Mouse (Mus musculus): Measurements from ENCODE around the gene R3hdm2.

The R3hdm2 gene

GRCm38 (mm10) chr10:127380251-127380691 lies at the start of gene R3hdm2:
Gene R3hdm2, plus strand, starts transcription at chr10:127380327.
- DNase-seq (ENCODE audit: low spot score), result peak; percentile 96

GRCm38 (mm10) chr10:127332211-127332874 lies 47.8 kb upstream of the R3hdm2 start:
- DNase-seq (ENCODE audit: low spot score), result peak; percentile 65

GRCm38 (mm10) chr10:127333152-127333551 lies 47.0 kb upstream of the R3hdm2 start:
- DNase-seq (ENCODE audit: low spot score), result no peak

- no peak for DNase-seq (ENCODE audit: low spot score)
Observed at GRCm38 (mm10) chr10:127335271-127335670, 44.9 kb upstream of the R3hdm2 start.

GRCm38 (mm10) chr10:127336952-127337351 lies 43.2 kb upstream of the R3hdm2 start:
- no peak for DNase-seq (ENCODE audit: low spot score)

GRCm38 (mm10) chr10:127337536-127338099 lies 42.5 kb upstream of the R3hdm2 start:
- no peak for DNase-seq (ENCODE audit: low spot score)

DNA sequence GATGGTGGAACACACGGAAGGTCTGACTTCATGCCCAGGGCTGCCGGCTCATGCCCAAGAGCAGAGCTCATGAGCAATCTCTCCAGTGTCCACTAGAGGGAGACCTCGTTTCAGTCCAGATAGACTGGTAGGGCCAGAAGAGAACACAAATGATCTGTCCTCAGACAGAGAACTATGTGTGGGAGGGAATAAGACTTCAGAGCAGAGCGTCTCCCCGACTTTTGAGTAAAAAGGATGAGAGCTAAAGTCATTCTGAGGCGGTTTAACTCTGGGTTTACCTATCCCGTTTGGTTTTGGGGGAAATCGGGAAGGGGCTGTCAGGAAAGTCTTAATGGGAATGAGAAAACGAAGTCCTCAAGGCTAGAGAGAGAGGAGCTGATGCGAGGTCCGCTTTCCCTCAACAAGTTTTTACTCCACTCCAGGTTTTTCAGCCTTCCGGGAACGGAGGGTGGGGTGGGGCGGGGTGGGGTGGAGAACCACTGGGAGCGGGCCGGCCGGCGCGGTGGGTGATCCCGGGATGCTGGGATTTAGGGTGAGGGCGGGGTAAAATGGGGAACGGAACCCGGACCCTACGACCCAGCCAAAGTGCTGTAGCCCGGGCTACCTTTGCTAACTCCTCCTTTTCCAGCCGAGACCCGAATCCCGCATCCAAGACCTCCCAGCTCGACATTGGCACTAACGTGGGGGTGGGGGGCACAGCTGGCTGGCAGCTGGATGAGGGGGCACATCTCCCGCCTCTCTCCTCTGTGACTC lies 41.0 kb upstream of the R3hdm2 start:
- peak; percentile 97 for DNase-seq (ENCODE audit: low spot score)

DNA sequence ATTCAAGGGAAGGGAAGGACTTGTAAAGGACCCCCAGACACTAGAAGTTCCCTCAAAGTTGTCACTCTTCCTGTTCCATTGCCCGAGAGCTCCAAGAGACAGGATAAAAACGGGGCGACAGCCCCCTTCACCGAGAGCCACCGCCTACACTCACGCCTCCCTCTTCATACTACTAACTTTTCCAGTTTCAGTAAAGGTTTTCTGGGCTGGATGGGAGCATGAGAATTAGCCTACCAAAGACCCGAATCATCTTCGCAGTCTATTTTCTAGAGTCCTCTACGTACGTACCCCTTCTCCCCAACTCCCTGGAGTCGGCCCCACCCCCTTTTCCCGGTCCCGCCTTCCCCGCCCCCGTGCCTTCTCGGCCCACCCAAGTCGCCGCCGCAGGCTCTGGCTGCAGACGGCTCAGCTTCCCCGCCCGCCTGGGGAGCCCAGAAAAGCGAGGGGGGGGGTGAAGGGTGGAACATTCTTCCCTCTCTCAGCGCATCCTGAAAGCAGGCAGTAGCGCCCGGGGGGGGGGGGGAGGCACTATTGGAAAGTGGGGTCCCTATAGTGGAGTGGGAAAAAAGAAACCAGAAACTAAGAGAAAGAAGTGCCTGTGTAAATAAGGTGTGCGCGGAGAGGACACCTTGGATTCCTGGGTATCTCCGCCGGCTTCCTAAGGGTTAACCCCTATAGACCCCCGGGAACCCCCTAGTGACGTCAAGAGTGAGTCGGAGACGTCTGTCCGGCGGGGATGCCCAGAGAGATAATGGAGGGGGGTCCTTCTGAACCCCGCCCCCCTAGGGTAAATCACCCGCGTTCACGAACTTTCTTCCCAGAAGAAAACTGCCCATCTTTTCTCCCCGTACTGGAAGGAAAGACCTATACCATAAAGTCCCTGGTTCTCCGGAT lies 40.2 kb upstream of the R3hdm2 start:
- DNase-seq (ENCODE audit: low spot score), result peak; percentile 84

GRCm38 (mm10) chr10:127340577-127341359 lies 39.4 kb upstream of the R3hdm2 start:
- DNase-seq (ENCODE audit: low spot score), result peak; percentile 83

- DNase-seq (ENCODE audit: low spot score), result peak; percentile 60
Observed at GRCm38 (mm10) chr10:127341360-127341690, 38.8 kb upstream of the R3hdm2 start.

GRCm38 (mm10) chr10:127341891-127342639 lies 38.1 kb upstream of the R3hdm2 start, which contains the start of gene Gli1:
Gene Gli1, minus strand, starts transcription at chr10:127341974.
- peak; percentile 96 for DNase-seq (ENCODE audit: low spot score)

DNA sequence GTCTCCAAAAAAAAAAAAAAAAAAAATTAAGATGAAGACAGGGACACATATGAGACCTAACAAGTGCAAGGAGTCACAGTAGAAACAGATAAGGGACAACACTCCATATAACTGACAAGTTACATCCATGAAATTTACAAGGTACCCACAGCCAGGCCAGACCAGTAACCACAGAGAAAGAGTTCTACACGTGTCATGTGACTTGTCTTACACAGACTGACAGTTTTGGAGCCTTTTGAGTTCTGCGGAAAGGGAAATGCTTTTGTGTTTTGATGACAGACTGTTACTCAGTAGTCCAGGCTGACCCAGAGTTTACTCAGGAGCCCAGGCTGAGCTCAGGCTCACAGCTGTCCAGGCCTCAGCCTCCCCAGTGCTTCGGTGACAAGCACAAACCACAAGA lies 37.1 kb upstream of the R3hdm2 start:
- no peak for DNase-seq (ENCODE audit: low spot score)

DNA sequence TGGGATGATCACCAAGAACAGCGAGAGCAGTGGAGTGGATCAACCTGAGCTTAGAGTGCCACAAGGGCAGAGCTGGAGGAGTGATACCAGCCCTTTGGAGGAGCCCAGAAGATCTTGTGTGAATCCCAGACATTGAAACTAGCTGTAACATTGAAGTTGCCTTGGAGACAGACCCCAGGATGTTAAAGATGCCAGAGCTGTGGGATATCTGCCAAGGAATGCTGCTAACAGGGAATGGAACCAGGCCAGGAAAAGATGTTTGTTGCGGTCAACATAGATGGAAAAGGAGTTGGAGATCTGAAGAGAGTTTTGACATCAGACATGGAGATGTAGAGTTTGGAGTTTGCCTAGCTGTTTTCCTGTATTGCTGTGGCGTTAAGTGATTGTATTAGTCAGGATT lies 34.0 kb upstream of the R3hdm2 start:
- DNase-seq (ENCODE audit: low spot score), result no peak

GRCm38 (mm10) chr10:127348957-127349356 lies 31.2 kb upstream of the R3hdm2 start:
- DNase-seq (ENCODE audit: low spot score), result no peak

GRCm38 (mm10) chr10:127349810-127350209 lies 30.3 kb upstream of the R3hdm2 start:
- no peak for DNase-seq (ENCODE audit: low spot score)

- DNase-seq (ENCODE audit: low spot score), result peak; percentile 84
Observed at GRCm38 (mm10) chr10:127350594-127351284, 29.4 kb upstream of the R3hdm2 start.

GRCm38 (mm10) chr10:127351285-127351595 lies 28.9 kb upstream of the R3hdm2 start:
- DNase-seq (ENCODE audit: low spot score), result no peak

GRCm38 (mm10) chr10:127351719-127352118 lies 28.4 kb upstream of the R3hdm2 start:
- DNase-seq (ENCODE audit: low spot score), result no peak

DNA sequence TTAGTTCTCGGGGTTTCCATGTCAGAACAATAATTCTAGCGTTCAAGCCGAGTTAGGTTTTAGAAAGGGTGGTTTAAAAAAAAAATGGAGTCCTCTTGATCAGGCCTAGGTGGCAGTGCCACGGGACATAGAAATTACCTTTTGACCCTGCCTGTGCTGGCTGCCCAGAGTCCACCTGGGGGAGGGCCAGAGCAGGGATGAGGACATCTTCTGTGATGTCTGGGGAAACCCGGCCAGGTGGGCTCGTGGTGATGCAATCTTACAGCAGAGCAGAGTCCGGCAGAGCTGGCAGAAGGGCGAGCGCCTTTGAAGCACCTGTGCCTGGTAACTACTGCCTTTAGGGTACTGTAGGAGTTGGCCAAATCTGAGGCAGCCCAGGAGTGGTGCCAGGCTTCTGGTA lies 27.9 kb upstream of the R3hdm2 start:
- no peak for DNase-seq (ENCODE audit: low spot score)

GRCm38 (mm10) chr10:127352766-127353165 lies 27.4 kb upstream of the R3hdm2 start:
- no peak for DNase-seq (ENCODE audit: low spot score)
